Mouse (Mus musculus): ENCODE measurements around the gene Adcy9. TPM values are rescaled to one million over a fixed set of nuclear protein-coding genes. Genes with fewer than 3 reads are reported as not detected.

Gene Adcy9
- polyA plus RNA-seq, 1 experiment from 2014 or later, result 1.3 TPM

DNA sequence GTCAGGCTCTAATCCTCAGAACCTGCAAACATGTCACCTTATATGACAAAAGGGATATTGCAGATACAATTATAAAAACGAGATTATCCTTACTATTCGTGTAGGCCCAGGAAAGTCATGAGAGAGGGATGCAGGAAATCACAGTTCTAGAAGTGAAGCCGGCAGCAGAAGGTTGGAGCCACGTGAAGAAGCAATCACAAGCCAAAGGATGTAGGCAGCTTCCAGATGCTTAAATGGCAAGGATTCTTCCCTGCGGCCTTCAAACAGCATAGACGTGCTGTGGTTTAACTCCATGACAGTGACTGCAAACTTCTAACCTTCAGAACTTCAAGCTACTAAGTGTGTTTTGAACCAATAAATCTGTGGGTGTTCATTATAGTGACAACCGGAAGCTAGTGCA, 34.3 kb upstream of the Adcy9 start:
- Histone ChIP-seq H3K9ac (ENCODE audit: low read depth, low read length) (no peak overlapping the region), H3K27ac (no peak overlapping the region), H3K9me3 (replicated peaks; ENCODE audit: low read length) (no peaks in the 10 kb centered on the region), H3K4me3 (replicated peaks; ENCODE audit: low read depth, low read length) (no peak overlapping the region), H3K27me3 (ENCODE audit: insufficient read depth, low read length) (no peaks in the 10 kb centered on the region), H3K4me1 (replicated peaks; ENCODE audit: insufficient read depth, low read length) (no peaks in the 10 kb centered on the region), H3K4me2 (ENCODE audit: low read length) (no peak overlapping the region), H3K36me3 (ENCODE audit: insufficient read depth, low read length) (no peaks in the 10 kb centered on the region)
- 90% methylated on average over 7 of the region's 7 CpGs for WGBS
- DNase-seq (ENCODE audit: low spot score) (no peak), ATAC-seq (replicated peaks; ENCODE audit: low FRiP score, low read depth) (no peak)
- TF ChIP-seq CTCF (IDR thresholded peaks at IDR 0.05; ENCODE audit: low read depth), result no peak

DNA sequence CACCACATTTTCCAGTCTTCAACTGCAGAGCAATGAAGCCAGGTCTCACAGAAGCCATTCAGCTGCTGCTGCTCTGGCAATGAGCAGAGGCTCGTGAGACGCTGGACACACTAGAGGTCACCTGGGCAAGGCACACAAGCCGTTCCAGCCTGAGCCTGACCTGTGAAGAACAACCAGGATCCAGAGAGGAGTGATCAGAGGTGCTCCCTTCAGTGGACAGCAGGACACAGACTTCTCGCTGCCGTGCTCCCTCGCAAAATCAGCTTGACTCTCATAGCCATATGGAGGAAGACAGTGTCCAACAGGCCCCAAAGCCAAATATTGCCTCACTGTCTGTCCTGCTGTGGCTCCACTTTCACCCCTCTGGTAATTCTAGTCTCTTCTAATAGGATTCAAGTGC, 29.1 kb upstream of the Adcy9 start:
- Histone ChIP-seq H3K27me3 (ENCODE audit: insufficient read depth, low read length) (no peaks in the 10 kb centered on the region), H3K4me2 (ENCODE audit: low read length) (no peak overlapping the region), H3K9ac (ENCODE audit: low read depth, low read length) (no peak overlapping the region), H3K27ac (no peak overlapping the region), H3K36me3 (ENCODE audit: insufficient read depth, low read length) (no peaks in the 10 kb centered on the region), H3K9me3 (replicated peaks; ENCODE audit: low read length) (no peaks in the 10 kb centered on the region), H3K4me3 (replicated peaks; ENCODE audit: low read depth, low read length) (no peak overlapping the region), H3K4me1 (replicated peaks; ENCODE audit: insufficient read depth, low read length) (no peaks in the 10 kb centered on the region)
- DNase-seq (ENCODE audit: low spot score) (no peak), ATAC-seq (replicated peaks; ENCODE audit: low FRiP score, low read depth) (no peak)
- no peak for TF ChIP-seq CTCF (IDR thresholded peaks at IDR 0.05; ENCODE audit: low read depth)
- WGBS, result 87% methylated on average over 6 of the region's 6 CpGs

DNA sequence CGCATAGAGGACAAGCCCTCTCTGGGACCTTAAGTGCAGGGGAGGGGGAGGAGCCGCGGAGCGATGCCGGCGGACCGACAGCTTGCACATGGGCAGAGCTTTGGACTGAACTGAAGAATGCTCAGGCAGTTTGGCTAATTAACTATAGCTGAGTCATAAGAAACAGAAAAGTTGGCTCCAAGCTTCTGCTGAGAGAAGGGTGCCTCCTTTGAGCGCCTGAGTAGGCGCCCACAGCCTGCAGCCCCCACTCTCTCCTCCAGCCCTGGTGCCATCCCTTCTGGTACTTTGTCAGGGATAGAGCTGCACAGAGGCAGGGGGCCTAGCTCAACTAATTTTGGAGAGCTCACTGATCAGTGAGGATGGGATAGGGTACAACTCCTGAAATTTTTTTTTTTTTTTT, 27.9 kb upstream of the Adcy9 start:
- no peak for TF ChIP-seq CTCF (IDR thresholded peaks at IDR 0.05; ENCODE audit: low read depth)
- Histone ChIP-seq H3K4me3 (replicated peaks; ENCODE audit: low read depth, low read length) (no peak overlapping the region), H3K9ac (ENCODE audit: low read depth, low read length) (no peak overlapping the region), H3K36me3 (ENCODE audit: insufficient read depth, low read length) (no peaks in the 10 kb centered on the region), H3K4me1 (replicated peaks; ENCODE audit: insufficient read depth, low read length) (no peaks in the 10 kb centered on the region), H3K9me3 (replicated peaks; ENCODE audit: low read length) (no peaks in the 10 kb centered on the region), H3K4me2 (ENCODE audit: low read length) (no peak overlapping the region), H3K27ac (no peak overlapping the region), H3K27me3 (ENCODE audit: insufficient read depth, low read length) (no peaks in the 10 kb centered on the region)
- 41% methylated on average over 9 of the region's 9 CpGs for WGBS
- peak; percentile 81 for ATAC-seq (replicated peaks; ENCODE audit: low FRiP score, low read depth)
- DNase-seq (ENCODE audit: low spot score), result peak; percentile 36

DNA sequence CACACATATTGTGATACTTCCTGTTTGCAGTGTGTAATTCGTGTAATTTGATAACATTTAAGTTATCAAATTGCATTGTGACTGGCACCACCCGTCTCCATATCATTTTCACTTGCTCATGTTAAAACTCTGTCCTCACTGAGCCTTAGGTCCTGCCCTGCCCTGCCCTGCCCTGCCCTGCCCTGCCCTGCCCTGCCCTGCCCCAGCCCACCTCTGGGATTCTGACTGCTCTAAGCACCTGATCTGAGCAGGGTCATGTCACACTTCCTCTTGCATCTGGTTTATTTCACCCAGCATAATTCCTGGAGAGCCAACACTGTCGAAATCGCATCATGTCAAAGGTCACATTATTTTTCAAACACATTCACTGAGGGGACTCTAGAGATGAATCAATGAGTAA, 26.1 kb upstream of the Adcy9 start:
- Histone ChIP-seq H3K4me3 (replicated peaks; ENCODE audit: low read depth, low read length) (no peak overlapping the region), H3K27ac (no peak overlapping the region), H3K4me2 (ENCODE audit: low read length) (no peak overlapping the region), H3K36me3 (ENCODE audit: insufficient read depth, low read length) (no peaks in the 10 kb centered on the region), H3K9me3 (replicated peaks; ENCODE audit: low read length) (no peaks in the 10 kb centered on the region), H3K27me3 (ENCODE audit: insufficient read depth, low read length) (no peaks in the 10 kb centered on the region), H3K9ac (ENCODE audit: low read depth, low read length) (no peak overlapping the region), H3K4me1 (replicated peaks; ENCODE audit: insufficient read depth, low read length) (no peaks in the 10 kb centered on the region)
- no peak for ATAC-seq (replicated peaks; ENCODE audit: low FRiP score, low read depth)
- TF ChIP-seq CTCF (IDR thresholded peaks at IDR 0.05; ENCODE audit: low read depth), result no peak
- WGBS, result 51% methylated on average over 4 of the region's 4 CpGs
- DNase-seq (ENCODE audit: low spot score), result no peak

DNA sequence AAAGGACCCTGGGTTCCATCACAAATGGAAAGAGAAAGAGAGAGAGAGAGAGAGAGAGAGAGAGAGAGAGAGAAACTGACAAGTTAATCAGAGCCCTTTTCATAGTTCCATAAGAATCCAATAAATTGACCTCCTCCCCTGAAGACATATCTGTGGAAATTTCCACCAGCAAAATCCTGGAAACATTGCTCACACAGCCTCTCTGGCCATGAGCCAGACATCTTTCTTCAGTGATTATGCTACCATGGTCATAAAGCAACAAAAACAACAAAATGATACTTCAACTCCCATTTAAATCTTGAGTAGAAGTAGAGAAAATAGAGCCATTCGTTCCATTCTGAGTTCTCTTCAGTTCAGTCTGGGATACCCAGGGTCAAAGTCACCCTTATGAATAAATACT, 24.1 kb upstream of the Adcy9 start:
- Histone ChIP-seq H3K27ac (no peak overlapping the region), H3K9me3 (replicated peaks; ENCODE audit: low read length) (no peaks in the 10 kb centered on the region), H3K27me3 (ENCODE audit: insufficient read depth, low read length) (no peaks in the 10 kb centered on the region), H3K36me3 (ENCODE audit: insufficient read depth, low read length) (no peaks in the 10 kb centered on the region), H3K4me3 (replicated peaks; ENCODE audit: low read depth, low read length) (no peak overlapping the region), H3K4me1 (replicated peaks; ENCODE audit: insufficient read depth, low read length) (no peaks in the 10 kb centered on the region), H3K9ac (ENCODE audit: low read depth, low read length) (no peak overlapping the region), H3K4me2 (ENCODE audit: low read length) (no peak overlapping the region)
- 49% methylated on average over 1 of the region's 1 CpGs for WGBS
- DNase-seq (ENCODE audit: low spot score) (no peak), ATAC-seq (replicated peaks; ENCODE audit: low FRiP score, low read depth) (no peak)
- TF ChIP-seq CTCF (IDR thresholded peaks at IDR 0.05; ENCODE audit: low read depth), result no peak

DNA sequence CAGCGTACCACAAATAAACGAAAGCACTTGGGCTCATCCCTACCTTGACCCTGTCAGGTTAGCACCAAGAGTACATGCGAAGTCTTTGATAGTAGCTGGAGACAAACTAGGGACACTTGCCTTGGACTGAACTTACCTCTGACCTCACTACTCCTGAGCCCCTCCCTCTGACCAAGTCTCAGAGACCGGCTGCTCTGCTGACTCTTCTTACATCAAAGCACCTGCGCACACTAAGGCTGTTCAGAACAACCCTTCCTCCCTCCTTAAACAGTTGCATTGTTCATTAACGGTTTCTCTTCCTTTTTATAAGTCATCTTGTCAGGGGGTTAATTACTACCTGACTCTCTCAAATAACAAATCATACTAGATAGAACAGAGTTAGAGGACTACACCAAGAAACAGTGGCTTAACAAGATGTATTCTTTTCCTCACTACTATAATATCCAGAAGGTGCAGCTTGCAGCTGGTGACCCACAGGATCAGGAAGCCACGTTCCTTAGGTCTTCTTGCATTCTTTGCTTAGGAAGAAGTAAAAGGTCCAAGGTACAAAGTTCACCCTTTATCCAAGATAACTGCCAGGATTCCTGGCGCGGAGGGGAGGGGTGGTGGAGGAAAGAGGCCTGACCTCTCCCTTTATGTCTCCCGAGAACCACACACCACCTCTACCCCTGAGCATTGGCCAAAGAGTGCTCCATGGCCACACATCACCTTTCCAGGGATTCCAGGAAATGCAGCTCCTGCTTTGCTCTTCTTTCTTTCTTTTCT, 19.2 kb upstream of the Adcy9 start:
- no peaks in the 10 kb centered on the region for H3K4me1 ChIP-seq (replicated peaks; ENCODE audit: insufficient read depth, low read length)
- ATAC-seq (replicated peaks; ENCODE audit: low FRiP score, low read depth) (peak; percentile 21; the same call in 1 of the 2 replicates), DNase-seq (ENCODE audit: low spot score) (no peak)
- H3K9me3 ChIP-seq (replicated peaks; ENCODE audit: low read length), result no peaks in the 10 kb centered on the region
- 56% methylated on average over 10 of the region's 10 CpGs for WGBS
- H3K27ac ChIP-seq, result no peak overlapping the region
- H3K4me2 ChIP-seq (ENCODE audit: low read length), result no peak overlapping the region
- no peak for TF ChIP-seq CTCF (IDR thresholded peaks at IDR 0.05; ENCODE audit: low read depth)
- no peak overlapping the region for H3K4me3 ChIP-seq (replicated peaks; ENCODE audit: low read depth, low read length)
- no peaks in the 10 kb centered on the region for H3K36me3 ChIP-seq (ENCODE audit: insufficient read depth, low read length)
- H3K9ac ChIP-seq (ENCODE audit: low read depth, low read length), result no peak overlapping the region
- H3K27me3 ChIP-seq (ENCODE audit: insufficient read depth, low read length), result no peaks in the 10 kb centered on the region

DNA sequence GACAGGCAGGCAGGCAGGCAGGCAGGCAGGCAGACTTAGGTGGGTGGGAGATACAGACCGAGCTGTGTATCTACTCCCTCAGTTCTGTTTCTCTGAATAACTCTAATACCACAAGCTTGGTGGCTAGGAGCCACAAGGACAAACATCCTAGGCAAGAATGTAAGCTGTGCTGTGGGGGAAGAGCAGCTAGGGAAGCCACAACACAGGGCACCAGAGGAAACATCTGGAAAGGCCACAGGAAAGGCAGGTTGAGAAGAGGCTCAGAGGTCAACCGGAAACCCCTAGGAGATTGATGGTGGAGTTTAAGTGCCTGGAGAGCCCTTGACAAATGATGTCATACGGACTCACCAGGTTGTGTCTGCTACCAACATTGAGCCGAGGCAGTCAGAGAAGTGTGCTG, 16.4 kb upstream of the Adcy9 start:
- H3K27ac ChIP-seq, result no peak overlapping the region
- WGBS, result 57% methylated on average over 4 of the region's 4 CpGs
- H3K9ac ChIP-seq (ENCODE audit: low read depth, low read length), result no peak overlapping the region
- ATAC-seq (replicated peaks; ENCODE audit: low FRiP score, low read depth) (no peak), DNase-seq (ENCODE audit: low spot score) (peak; percentile 37)
- no peak for TF ChIP-seq CTCF (IDR thresholded peaks at IDR 0.05; ENCODE audit: low read depth)
- no peaks in the 10 kb centered on the region for H3K27me3 ChIP-seq (ENCODE audit: insufficient read depth, low read length)
- no peaks in the 10 kb centered on the region for H3K9me3 ChIP-seq (replicated peaks; ENCODE audit: low read length)
- no peaks in the 10 kb centered on the region for H3K36me3 ChIP-seq (ENCODE audit: insufficient read depth, low read length)
- H3K4me1 ChIP-seq (replicated peaks; ENCODE audit: insufficient read depth, low read length), result no peaks in the 10 kb centered on the region
- H3K4me2 ChIP-seq (ENCODE audit: low read length), result no peak overlapping the region
- no peak overlapping the region for H3K4me3 ChIP-seq (replicated peaks; ENCODE audit: low read depth, low read length)
